Mouse (Mus musculus): ENCODE results near the gene Phkg2. TPM values are rescaled to one million over a fixed set of nuclear protein-coding genes. Genes with fewer than 3 reads are reported as not detected.

The Phkg2 gene
- polyA plus RNA-seq (2017; shearing (Covaris generic)): 100 TPM

DNA sequence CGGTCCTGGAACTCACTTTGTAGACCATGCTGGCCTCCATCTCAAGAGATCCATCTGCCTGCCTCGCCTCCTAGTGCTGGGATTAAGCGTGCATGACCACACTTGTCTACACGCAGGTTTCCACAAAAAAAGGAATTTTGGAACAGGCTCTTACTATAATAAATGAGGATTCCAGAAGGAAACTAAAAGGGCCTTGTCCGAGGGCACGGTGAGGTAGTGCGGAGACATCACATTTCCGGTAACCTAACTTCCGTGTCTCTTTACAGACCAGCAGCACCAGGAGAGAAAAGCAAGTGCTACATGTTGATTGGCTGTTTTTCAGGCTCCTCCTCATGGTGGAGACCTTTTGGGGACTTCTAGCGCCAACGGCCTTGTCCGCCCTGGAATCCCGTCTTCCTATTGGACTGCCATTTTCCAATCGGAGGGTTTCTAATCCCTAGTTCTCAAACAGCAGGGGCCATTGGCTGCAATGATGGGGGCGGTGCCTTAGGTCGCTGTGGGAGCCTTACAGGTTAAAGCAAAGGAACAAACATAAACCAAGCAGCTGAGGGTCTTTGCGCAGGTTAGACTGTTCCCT, at the start of gene Phkg2:
Gene Phkg2 (plus strand): TSS at position 446 of the 577 bp plus-strand sequence.

DNA sequence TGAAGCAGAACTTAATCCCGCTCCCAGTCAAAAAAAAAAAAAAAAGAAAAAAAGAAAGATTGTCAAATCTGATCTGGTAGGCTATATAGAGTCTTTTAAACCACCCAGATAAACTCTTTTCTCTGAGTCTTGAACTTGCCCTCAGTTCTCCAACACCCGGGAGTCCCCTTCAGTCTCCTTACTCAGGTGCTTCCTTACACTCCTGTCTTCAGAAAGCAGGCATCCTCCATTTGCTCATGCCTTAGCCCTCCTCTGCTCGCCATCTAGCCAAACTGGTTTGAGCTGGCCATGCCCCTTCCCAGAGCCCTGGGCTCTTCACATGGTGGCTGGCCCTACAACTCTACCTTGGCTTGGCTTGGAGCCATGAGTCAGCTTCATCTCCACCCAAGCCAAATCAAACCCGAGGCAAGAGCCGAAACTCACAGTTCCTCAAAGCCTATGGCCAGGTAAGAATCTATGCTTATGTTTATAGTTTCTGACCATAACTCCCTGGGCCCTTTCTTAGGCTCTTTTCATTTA, 11.7 kb upstream of the Phkg2 start, which contains the start of gene Tmem265:
Gene Tmem265 (plus strand): TSS at position 51 of the 519 bp plus-strand sequence.

DNA sequence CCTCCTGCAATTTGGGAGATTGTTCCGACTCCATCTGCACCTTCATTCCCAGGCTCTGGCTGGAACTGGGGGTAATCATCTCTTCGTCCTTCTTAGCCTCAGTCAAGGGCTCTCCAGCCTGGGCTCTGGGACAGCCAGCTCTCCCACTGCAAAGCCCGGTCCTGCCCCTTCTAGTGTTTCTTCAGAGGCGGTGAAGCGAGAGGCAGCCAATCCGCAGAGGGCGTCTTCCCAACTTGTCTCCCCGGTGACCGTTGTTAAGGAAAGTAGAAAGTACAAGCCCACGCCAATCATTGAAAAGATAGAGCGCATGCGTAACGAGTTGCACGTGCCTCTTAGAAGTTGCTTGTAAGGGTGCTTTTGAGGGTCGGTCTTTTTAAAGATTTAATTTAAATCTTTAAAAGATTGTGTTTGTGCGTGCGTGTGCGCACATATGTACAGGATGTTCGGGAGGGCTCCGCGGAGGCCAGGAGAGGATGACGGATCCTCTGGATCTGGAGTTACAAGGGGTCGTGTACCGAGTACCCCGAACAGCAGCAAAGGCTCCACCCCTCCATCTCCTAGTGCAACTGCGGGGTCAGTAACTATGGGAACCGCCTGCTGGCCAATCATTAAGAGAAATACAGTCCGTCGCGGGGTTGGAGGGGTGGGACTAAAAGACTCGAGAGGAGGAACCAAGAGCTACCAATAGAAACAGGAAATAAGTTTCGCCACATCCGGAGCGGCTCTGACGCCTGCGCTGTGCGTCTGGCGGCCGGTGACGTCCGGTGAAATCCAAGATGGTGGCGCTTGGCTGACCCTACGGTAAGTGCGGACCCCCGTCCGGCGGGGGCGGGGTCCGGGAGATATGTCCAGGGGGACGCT, 15.1 kb downstream of the Phkg2 start, which contains the start of the genes Ccdc189 and Rnf40:
Gene Ccdc189 (minus strand): TSS at position 585 of the 861 bp plus-strand sequence.
Gene Rnf40 (plus strand): TSS at position 757 of the 861 bp plus-strand sequence.

DNA sequence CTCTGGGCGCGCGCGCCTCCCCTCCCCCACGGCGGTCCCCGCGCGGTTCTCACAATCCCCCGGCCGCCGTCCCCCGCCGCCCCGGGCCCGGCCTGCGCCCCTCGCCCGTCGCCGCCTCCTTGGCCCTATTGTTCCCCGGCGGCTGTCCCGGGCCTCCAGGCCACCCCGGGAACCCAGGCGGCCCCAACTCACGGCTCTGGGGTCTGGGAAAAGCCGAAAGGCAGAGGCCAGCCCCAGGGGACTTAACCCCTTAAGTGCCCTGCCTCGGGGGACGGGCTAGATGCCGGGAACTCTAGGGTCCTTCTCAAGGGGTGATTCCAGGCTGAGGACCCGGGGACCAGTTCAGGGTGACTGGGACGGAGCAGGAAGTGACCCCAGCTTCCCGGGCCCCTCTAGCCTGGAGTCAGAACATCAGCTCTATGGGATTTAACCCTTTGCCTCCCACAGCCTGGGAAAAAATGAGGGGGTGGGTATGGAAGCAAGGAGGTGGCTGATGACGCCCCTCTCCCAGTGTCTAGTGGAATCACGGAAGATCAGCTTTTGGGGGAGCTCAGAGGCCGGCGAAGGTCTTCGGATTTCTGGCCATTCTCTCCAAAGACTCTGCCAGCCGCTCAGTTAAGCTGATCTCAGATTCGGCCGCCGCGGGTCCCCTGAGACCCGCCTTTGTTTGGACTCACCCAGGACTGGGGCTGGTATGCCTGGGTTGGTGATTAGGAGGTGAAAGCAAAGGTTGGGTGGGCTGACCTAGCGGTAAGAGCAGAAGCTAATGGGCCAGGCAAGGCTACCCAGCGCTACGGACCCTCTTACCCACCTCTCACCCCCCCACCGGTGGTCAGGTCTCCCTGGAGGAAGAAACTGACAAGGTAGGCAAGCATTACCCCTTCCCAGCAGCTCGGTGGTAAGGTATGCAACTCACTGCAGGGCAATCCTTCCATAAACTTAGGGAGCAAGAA, 42.0 kb downstream of the Phkg2 start, which contains the start of gene Zfp629:
Gene Zfp629 (minus strand): TSS at position 907 of the 953 bp plus-strand sequence.

Other genes starting within 250 kb of the Phkg2 start
- 0.49 TPM for gene Zfp768, start 227.8 kb upstream of the Phkg2 start, polyA plus RNA-seq (2017; shearing (Covaris generic))
- gene Zfp747, start 197.3 kb upstream of the Phkg2 start, polyA plus RNA-seq (2017; shearing (Covaris generic)): 20.8 TPM
- 9.6 TPM for gene 9130019O22Rik, start 186.2 kb upstream of the Phkg2 start, polyA plus RNA-seq (2017; shearing (Covaris generic))
- gene E430018J23Rik, start 179.7 kb upstream of the Phkg2 start, polyA plus RNA-seq (2017; shearing (Covaris generic)): 7.4 TPM
- 15.9 TPM for gene Zfp764, start 166.5 kb upstream of the Phkg2 start, polyA plus RNA-seq (2017; shearing (Covaris generic))
- 52.8 TPM for gene Zfp688, start 151.3 kb upstream of the Phkg2 start, polyA plus RNA-seq (2017; shearing (Covaris generic))
- 10.1 TPM for gene Zfp689, start 124.2 kb upstream of the Phkg2 start, polyA plus RNA-seq (2017; shearing (Covaris generic))
- gene Prr14, start 113.7 kb upstream of the Phkg2 start, polyA plus RNA-seq (2017; shearing (Covaris generic)): 156 TPM
- gene Fbrs, start 94.1 kb upstream of the Phkg2 start, polyA plus RNA-seq (2017; shearing (Covaris generic)): 9.0 TPM
- 85.5 TPM for gene Srcap, start 61.4 kb upstream of the Phkg2 start, polyA plus RNA-seq (2017; shearing (Covaris generic))
- 9.0 TPM for gene Gm42715, start 53.8 kb upstream of the Phkg2 start, polyA plus RNA-seq (2017; shearing (Covaris generic))
- 12.7 TPM for gene Tmem265, start 11.9 kb upstream of the Phkg2 start, polyA plus RNA-seq (2017; shearing (Covaris generic))
- 0.95 TPM for gene Ccdc189, start 15.3 kb downstream of the Phkg2 start, polyA plus RNA-seq (2017; shearing (Covaris generic))
- gene Rnf40, start 15.4 kb downstream of the Phkg2 start, polyA plus RNA-seq (2017; shearing (Covaris generic)): 171 TPM
- 1.1 TPM for gene Zfp629, start 42.5 kb downstream of the Phkg2 start, polyA plus RNA-seq (2017; shearing (Covaris generic))
- gene Bcl7c, start 135.6 kb downstream of the Phkg2 start, polyA plus RNA-seq (2017; shearing (Covaris generic)): 19.5 TPM
- not detected for gene Ctf1, start 139.4 kb downstream of the Phkg2 start, polyA plus RNA-seq (2017; shearing (Covaris generic))
- not detected for gene Ctf2, start 158.8 kb downstream of the Phkg2 start, polyA plus RNA-seq (2017; shearing (Covaris generic))
- 1.3 TPM for gene Fbxl19, start 171.2 kb downstream of the Phkg2 start, polyA plus RNA-seq (2017; shearing (Covaris generic))
- 38.5 TPM for gene Orai3, start 196.5 kb downstream of the Phkg2 start, polyA plus RNA-seq (2017; shearing (Covaris generic))
- gene Setd1a, start 203.3 kb downstream of the Phkg2 start, polyA plus RNA-seq (2017; shearing (Covaris generic)): 1.2 TPM
- not detected for gene Gm49388, start 212.3 kb downstream of the Phkg2 start, polyA plus RNA-seq (2017; shearing (Covaris generic))
- gene Hsd3b7, start 227.3 kb downstream of the Phkg2 start, polyA plus RNA-seq (2017; shearing (Covaris generic)): 4.5 TPM

Measured in inflammation-experienced regulatory T-cells, adult 16 weeks (primary cell).